In genomic region chr11:46276168-46276567, GRCm38 (mm10) we compare ENCODE assay signal across 6 mouse cellular contexts. TPM values are rescaled to one million over a fixed set of nuclear protein-coding genes. Genes with fewer than 3 reads are reported as not detected.
"Had no signal": no experiment of that assay in that cellular context is flagged by ENCODE, and none has a peak within 500 bp of the region (broad histone marks: within the 10 kb centered on the region; RNA-seq: fewer than 3 reads in every experiment).

No protein-coding gene starts in this region.

- H3K4me2 ChIP-seq: limb, embryonic 12.5 days; liver, embryonic 13.5 days; lung, embryonic 15.5 days; neural tube, embryonic 13.5 days had no signal

- H3K36me3 ChIP-seq: lung, embryonic 15.5 days had no signal

- H3K4me1 ChIP-seq: limb, embryonic 12.5 days; liver, embryonic 13.5 days; lung, embryonic 15.5 days; neural tube, embryonic 13.5 days had no signal

- H3K9ac ChIP-seq: limb, embryonic 12.5 days; liver, embryonic 13.5 days; liver, postnatal 0 days; lung, embryonic 15.5 days; neural tube, embryonic 13.5 days had no signal

- H3K9me3 ChIP-seq: limb, embryonic 12.5 days; liver, embryonic 13.5 days; lung, embryonic 15.5 days; neural tube, embryonic 13.5 days had no signal

- H3K27ac ChIP-seq: limb, embryonic 12.5 days; liver, embryonic 13.5 days; lung, embryonic 15.5 days; neural tube, embryonic 13.5 days had no signal

- H3K4me3 ChIP-seq: limb, embryonic 12.5 days; liver, embryonic 13.5 days; lung, embryonic 15.5 days; neural tube, embryonic 13.5 days had no signal

- H3K27me3 ChIP-seq: liver, embryonic 13.5 days; lung, embryonic 15.5 days; neural tube, embryonic 13.5 days had no signal

RNA-seq across cellular contexts. Expression of gene Fndc9, which starts 40.8 kb away (rescaled TPM):
- total RNA-seq: megakaryocyte-erythroid progenitor cell, adult 5-6 weeks had no signal
